Mouse (Mus musculus) spleen, adult 2 months (tissue): ENCODE data around the gene Dnajc8. TPM values are rescaled to one million over a fixed set of nuclear protein-coding genes. Genes with fewer than 3 reads are reported as not detected.

Experiments used
- DNase-seq, 2 experiments: peaks; one replicate each; pipeline versions ENCODE4 v3.0.0 to v3.0.0-alpha.2; 2012 to 2021; ENCODE audit warnings: low spot score in 2 of 2, low read depth in 1 of 2
- H3K27ac ChIP-seq: fragments of 200-500 bp; 2 replicates; pipeline ENCODE4 v1.5.1; 2012; ENCODE audit warnings: low read length, inconsistent platforms; ENCODE audit not compliant: insufficient read depth
- H3K27me3 ChIP-seq: fragments of 200-500 bp; 2 replicates; pipeline ENCODE4 v1.6.1; 2012; ENCODE audit warnings: mild to moderate bottlenecking, moderate library complexity, low read length, inconsistent platforms; ENCODE audit not compliant: control insufficient read depth, insufficient read depth
- H3K36me3 ChIP-seq: fragments of 200-500 bp; 2 replicates; pipeline ENCODE4 v1.6.1; 2012; ENCODE audit warnings: mild to moderate bottlenecking, low read length, inconsistent platforms; ENCODE audit not compliant: control insufficient read depth, insufficient read depth
- H3K4me1 ChIP-seq: fragments of 200-500 bp; 2 replicates; pipeline ENCODE4 v1.6.1; 2011; ENCODE audit warnings: inconsistent platforms; ENCODE audit not compliant: control insufficient read depth, insufficient read depth, insufficient read length
- H3K4me3 ChIP-seq: fragments of 200-500 bp; 2 replicates; pipeline ENCODE4 v1.5.1; 2011; ENCODE audit warnings: mild to moderate bottlenecking, inconsistent platforms; ENCODE audit not compliant: insufficient read depth, insufficient read length; ENCODE audit errors: extremely low read depth
- CTCF ChIP-seq: fragments of 200-500 bp; IDR thresholded peaks from 2 replicates; pipeline ENCODE4 v1.5.1; 2011; ENCODE audit warnings: mild to moderate bottlenecking, inconsistent platforms; ENCODE audit not compliant: insufficient read depth, insufficient read length, insufficient replicate concordance; ENCODE audit errors: extremely low read depth
- POLR2A ChIP-seq: fragments of 200-500 bp; IDR thresholded peaks from 2 replicates; pipeline ENCODE4 v1.6.1; 2011; ENCODE audit warnings: low read depth, low read length, inconsistent platforms
- WGBS: fragments of 180-500 bp; shearing (Covaris S2); methylation state at CpG from one replicate; pipeline ENCODE4 v1.1.7; 2018; 5-methylcytosine and 5-hydroxymethylcytosine counted together
- polyA plus RNA-seq: library from polyadenylated mRNA; depleted of rRNA; stranded (reverse); fragments of >200 nt; gene quantifications from 2 replicates; pipeline ENCODE4 v1.2.3, GENCODE M21; 2012

Dnajc8 gene
- polyA plus RNA-seq, 1 experiment: 18.2 TPM

DNA sequence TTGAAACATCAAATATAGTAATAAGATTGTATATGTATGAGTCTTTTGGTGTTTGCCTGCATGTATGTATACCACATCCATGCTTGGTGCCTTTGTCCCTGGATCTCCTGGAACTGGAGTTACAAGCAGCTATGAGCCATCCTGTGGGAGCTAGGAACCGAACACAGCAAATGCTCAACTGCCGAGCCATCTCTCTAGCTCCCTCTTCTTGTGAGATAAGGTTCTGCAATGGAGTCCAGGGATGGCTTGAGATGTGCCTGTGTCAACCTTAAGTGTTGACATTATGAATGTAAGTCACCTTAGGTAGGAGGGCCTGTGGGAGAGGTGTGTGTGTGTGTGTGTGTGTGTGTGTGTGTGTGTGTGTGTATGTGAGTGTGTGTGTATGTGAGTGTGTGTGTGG lies 8.7 kb upstream of the Dnajc8 start:
- peak in 1 of 2 experiments; percentile 11 for DNase-seq
- WGBS: 21% methylated on average over 2 of the region's 2 CpGs
- no peaks in the 10 kb centered on the region for H3K4me1 ChIP-seq

DNA sequence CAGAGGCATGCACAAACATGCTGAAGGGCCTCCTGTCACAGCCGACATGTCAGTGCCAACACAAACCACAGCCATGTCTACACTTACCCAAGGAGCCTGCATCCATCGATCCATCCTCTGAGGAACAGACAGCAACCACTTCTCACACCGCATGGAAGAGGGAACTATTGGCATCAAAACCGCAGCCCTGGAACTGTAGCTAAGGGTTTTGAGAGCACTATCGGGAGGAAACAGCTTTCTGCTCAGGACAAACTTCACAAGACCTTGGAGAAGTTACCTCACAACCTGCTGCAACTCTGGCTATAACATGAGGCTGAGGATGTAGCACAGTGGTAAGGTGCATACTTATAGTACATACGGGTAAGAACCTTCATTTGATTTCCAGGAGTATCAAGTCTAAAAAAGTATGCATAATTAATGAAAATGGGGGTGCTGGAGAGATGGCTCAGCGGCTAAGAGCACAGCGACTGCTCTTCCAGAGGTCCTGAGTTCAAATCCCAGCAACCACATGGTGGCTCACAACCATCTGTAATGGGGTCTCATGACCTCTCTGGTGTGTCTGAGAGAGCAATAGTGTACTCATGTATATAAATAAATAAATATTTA lies 7.3 kb upstream of the Dnajc8 start:
- Histone ChIP-seq H3K4me1 (no peaks in the 10 kb centered on the region), H3K27me3 (no peaks in the 10 kb centered on the region), H3K4me3 (no peak overlapping the region), H3K27ac (no peak overlapping the region), H3K36me3 (peaks cover 2% of the 10 kb centered on the region; the same call in 1 of the 2 replicates)
- DNase-seq: no peak
- no peak for TF ChIP-seq POLR2A
- TF ChIP-seq CTCF: no peak
- WGBS: 67% methylated on average over 8 of the region's 8 CpGs

More for the DNA sequence above, 8.7 kb upstream of the Dnajc8 start:
- Histone ChIP-seq H3K27ac (no peak overlapping the region), H3K4me3 (no peak overlapping the region), H3K36me3 (peaks cover 2% of the 10 kb centered on the region; the same call in 1 of the 2 replicates), H3K27me3 (no peaks in the 10 kb centered on the region)
- TF ChIP-seq POLR2A (no peak), CTCF (peak; percentile 35; the same call in 1 of the 2 replicates)

DNA sequence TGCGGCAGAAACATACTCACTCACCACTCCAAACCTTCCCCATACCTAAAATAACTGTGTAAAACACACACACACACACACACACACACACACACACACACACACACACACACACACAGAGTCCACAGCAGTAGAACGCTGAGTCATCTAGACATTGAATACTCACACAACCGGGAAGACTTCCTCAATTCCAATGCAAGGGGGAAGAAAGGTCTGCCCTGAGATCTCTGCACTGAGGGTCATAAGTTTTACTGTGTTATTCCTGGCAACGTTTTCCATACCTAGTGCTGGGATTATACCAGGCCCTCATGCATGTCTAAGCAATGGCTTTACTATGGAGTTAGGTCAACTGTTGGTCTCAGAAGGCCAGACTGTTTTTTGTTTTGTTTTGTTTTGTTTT lies 6.0 kb upstream of the Dnajc8 start:
- Histone ChIP-seq H3K4me3 (no peak overlapping the region), H3K4me1 (no peaks in the 10 kb centered on the region), H3K27ac (no peak overlapping the region), H3K36me3 (peaks cover 2% of the 10 kb centered on the region; the same call in 1 of the 2 replicates), H3K27me3 (no peaks in the 10 kb centered on the region)
- TF ChIP-seq CTCF (no peak), POLR2A (no peak)
- 32% methylated on average over 4 of the region's 4 CpGs for WGBS
- DNase-seq: no peak

- no peak overlapping the region for H3K4me3 ChIP-seq
- WGBS: 85% methylated on average over 20 of the region's 20 CpGs
- H3K27ac ChIP-seq: no peak overlapping the region; the same call in 1 of the 2 replicates
- H3K27me3 ChIP-seq: no peaks in the 10 kb centered on the region
- DNase-seq: no peak
- TF ChIP-seq CTCF (no peak), POLR2A (no peak)
- peaks cover 2% of the 10 kb centered on the region; the same call in 1 of the 2 replicates for H3K36me3 ChIP-seq
- no peaks in the 10 kb centered on the region for H3K4me1 ChIP-seq
Measured at GRCm38 (mm10) chr4:132530033-132530804, 5.1 kb upstream of the Dnajc8 start.

DNA sequence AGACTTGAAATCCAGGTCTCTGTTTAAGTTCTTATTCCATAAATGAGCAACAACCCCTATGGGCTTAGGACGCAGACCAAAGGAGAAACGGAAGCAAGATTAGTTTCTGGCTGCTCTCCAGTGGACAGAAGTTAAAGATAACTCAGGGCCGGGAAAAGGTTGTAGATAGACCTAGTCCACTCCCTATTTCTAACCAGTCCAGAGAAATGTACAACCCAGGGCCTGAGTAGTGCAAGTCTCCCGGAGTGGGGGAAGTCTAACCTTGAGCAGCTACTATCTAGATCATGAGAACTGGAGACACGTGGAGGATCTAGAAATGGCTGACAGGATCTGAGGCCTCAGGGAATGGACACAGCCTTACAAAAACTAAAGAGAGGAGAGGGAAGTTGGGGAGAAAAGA lies 2.9 kb upstream of the Dnajc8 start:
- Histone ChIP-seq H3K4me1 (no peaks in the 10 kb centered on the region; the same call in 1 of the 2 replicates), H3K36me3 (peaks cover 2% of the 10 kb centered on the region; the same call in 1 of the 2 replicates), H3K27me3 (no peaks in the 10 kb centered on the region), H3K4me3 (peak overlapping the region; percentile 89), H3K27ac (peak overlapping the region; percentile 73)
- DNase-seq: no peak
- TF ChIP-seq CTCF: no peak
- no peak for TF ChIP-seq POLR2A
- 22% methylated on average over 5 of the region's 5 CpGs for WGBS

DNA sequence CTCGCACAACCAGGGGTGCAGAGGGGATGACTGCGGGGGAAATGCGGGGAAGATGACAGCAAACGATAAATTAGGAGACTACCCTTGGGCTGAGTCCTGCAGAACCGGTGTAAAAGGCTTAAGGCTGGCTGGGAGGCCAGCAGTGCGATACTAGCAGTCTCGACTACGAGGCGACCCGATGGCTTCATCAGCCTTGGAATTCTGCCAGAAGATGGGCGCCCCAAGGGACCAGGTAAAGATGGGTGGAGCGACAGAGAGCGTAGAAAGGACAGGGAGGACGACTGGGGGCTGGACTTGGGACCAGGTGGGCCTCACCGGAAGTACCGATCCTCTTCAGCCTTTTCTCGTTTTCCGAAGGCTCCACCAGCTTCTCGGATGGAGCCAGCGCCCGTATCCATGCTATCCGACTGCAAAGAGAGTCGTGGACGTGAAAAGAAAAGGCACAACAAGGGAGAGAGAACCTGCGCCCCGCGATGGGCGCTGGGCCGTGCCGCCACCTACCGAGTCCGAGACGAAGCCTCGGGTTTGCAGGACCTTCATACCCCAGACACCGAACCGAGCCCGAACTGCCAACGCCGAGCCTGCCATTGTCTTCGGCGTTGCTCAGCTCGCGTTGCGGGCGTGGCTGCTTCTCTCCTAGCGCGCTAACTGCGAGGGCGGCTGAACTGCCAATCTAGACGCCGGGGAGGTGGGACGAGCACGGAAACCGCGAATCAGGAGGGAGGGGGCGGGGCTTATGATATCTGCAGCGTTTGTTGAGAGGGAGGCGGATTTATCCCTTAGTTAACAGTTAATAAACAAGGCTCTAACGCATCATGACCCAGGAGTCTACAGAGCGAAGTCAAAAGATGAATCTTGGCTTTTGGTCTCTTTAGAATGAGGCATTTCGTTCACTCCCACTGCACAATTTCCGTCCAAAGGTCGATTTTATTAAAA lies 2.1 kb upstream of the Dnajc8 start, which contains the start of gene Atpif1:
TSS of gene Atpif1 (minus strand) at position 679 of the 936 bp plus-strand sequence.
- Histone ChIP-seq H3K27me3 (no peaks in the 10 kb centered on the region), H3K4me1 (no peaks in the 10 kb centered on the region; the same call in 1 of the 2 replicates), H3K27ac (peak within 1 kb of the TSS; percentile 73), H3K36me3 (peaks cover 2% of the 10 kb centered on the region; the same call in 1 of the 2 replicates), H3K4me3 (peak within 1 kb of the TSS; percentile 89)
- DNase-seq: peak; percentile 83 to 85
- under 1% methylated on average over 63 of the region's 63 CpGs for WGBS
- TF ChIP-seq CTCF (no peak), POLR2A (peak; percentile 43; the same call in 1 of the 2 replicates)
